Mouse (Mus musculus): ENCODE results near the gene Trem1.

- no peak for TF ChIP-seq ZNF384 (IDR thresholded peaks at IDR 0.05; ENCODE audit: low read depth, low read length)
- no peak for TF ChIP-seq ZC3H11A (IDR thresholded peaks at IDR 0.05; ENCODE audit: borderline replicate concordance, low read depth, low read length)
Observed at GRCm38 (mm10) chr17:48267591-48267990, 35.0 kb downstream of the Trem1 start.

Data from ES-E14 (cell line).